Mouse (Mus musculus): Measurements from ENCODE around the gene Ube2o. TPM values are rescaled to one million over a fixed set of nuclear protein-coding genes. Genes with fewer than 3 reads are reported as not detected.

The Ube2o gene
- polyA plus RNA-seq, 1 experiment from 2014 or later, result 9.7 TPM

GRCm38 (mm10) chr11:116574486-116574885 lies 6.8 kb downstream of the Ube2o start:
- WGBS, result 60% methylated on average over 6 of the region's 6 CpGs
- H3K27me3 ChIP-seq, result no peaks in the 10 kb centered on the region
- H3K4me1 ChIP-seq, result peaks cover 34% of the 10 kb centered on the region
- no peaks in the 10 kb centered on the region for H3K9me3 ChIP-seq
- H3K9ac ChIP-seq, result no peak overlapping the region
- no peak overlapping the region for H3K4me2 ChIP-seq
- H3K36me3 ChIP-seq, result no peaks in the 10 kb centered on the region
- no peak overlapping the region for H3K27ac ChIP-seq
- no peak for ATAC-seq (ENCODE audit: insufficient number of reproducible peaks, low FRiP score, low TSS enrichment, low read depth)
- H3K4me3 ChIP-seq, result no peak overlapping the region

DNA sequence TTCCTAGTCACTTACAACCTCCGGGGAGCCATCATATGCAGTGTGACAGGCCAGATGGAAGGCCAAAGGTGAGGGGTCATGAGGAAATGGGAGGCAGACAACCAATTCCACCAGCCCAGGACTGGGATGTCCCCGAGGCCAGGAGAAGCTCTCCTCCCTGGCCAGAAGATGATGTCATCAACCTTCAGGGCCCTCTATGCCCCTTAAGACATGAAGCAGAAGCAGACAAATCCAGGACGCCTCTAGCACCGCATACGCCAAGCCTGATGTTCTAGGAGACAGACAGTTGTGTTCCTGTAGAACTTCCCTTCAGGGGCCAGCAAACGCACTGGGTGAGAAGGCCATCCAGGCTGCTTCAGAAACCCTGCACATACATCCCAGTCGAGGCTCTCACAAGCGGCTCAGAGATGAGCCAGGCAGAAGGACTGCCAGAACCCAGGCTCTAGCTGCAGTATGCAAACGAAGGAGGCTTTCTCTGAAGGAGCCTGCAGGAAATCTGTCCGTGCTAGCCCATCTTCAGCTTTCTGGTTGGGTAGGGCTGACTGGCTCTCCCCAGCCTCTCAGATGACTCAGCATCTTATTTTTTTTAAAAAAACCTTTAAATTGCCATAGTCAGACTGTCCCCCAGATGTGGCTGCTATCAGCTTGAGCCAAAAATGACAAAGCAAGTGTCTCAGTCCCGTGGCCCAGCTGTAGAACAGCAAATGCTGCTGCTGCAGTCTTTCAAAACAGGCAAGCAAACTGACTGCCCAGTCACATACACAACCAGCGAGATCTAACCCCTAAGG lies 8.3 kb downstream of the Ube2o start:
- Histone ChIP-seq H3K36me3 (no peaks in the 10 kb centered on the region), H3K4me1 (peaks cover 34% of the 10 kb centered on the region), H3K4me3 (no peak overlapping the region), H3K4me2 (no peak overlapping the region), H3K9ac (no peak overlapping the region), H3K9me3 (no peaks in the 10 kb centered on the region), H3K27me3 (no peaks in the 10 kb centered on the region), H3K27ac (no peak overlapping the region)
- no peak for ATAC-seq (ENCODE audit: insufficient number of reproducible peaks, low FRiP score, low TSS enrichment, low read depth)
- 50% methylated on average over 12 of the region's 12 CpGs for WGBS

DNA sequence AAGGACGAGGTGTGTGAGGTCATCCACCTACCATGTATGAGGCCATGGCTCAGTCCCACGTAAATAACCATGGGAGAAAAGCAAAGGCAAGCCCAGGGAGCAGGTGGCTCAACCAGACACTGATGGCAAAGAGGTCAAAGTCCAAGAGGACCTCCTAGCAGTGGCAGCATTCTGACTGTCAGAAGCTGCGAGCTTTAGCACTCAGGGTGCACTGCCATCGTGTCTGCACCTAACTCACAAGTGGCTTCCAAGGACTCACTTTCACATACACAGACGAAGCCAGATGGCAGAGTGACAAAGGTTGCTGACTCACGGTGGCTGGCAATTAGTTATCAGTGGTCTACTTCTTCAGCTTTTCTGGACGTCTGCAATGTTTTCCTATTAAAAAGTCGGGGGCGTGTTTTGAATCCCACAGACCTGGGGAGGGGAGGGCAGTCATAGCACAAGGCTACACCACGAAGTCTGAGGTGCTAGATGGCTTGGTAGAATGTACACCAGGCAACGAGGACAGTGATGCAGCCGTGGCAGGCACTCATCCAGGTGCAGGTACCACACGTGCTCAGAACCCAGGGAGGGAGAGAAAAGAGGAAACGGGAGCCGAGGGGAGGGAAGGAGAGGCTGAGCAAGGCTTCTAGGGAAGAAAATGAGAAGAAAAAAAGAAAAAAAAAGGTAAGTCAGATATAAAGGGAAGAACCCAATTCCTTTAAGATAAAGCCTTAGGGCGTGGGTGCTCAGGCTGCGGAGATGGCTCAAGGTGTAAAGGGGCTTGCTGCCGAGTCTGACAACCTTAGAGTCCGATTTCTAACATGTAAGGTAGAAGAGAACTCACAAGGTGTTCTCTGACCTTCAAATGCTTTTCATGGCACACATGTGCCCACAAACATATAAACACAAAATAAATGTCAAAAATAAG lies 9.2 kb downstream of the Ube2o start:
- peaks cover 32% of the 10 kb centered on the region for H3K4me1 ChIP-seq

GRCm38 (mm10) chr11:116570821-116571220 lies 10.4 kb downstream of the Ube2o start:
- Histone ChIP-seq H3K4me2 (no peak overlapping the region), H3K36me3 (no peaks in the 10 kb centered on the region), H3K27ac (no peak overlapping the region), H3K4me3 (no peak overlapping the region), H3K27me3 (no peaks in the 10 kb centered on the region), H3K9ac (no peak overlapping the region), H3K4me1 (peaks cover 21% of the 10 kb centered on the region), H3K9me3 (no peaks in the 10 kb centered on the region)
- 71% methylated on average over 7 of the region's 7 CpGs for WGBS
- no peak for ATAC-seq (ENCODE audit: insufficient number of reproducible peaks, low FRiP score, low TSS enrichment, low read depth)

More for the DNA sequence above, 9.2 kb downstream of the Ube2o start:
- 72% methylated on average over 19 of the region's 19 CpGs for whole genome bisulfite sequencing
- Histone ChIP-seq H3K4me2 (no peak overlapping the region), H3K36me3 (no peaks in the 10 kb centered on the region), H3K9me3 (no peaks in the 10 kb centered on the region), H3K4me3 (no peak overlapping the region), H3K27ac (no peak overlapping the region), H3K27me3 (no peaks in the 10 kb centered on the region), H3K9ac (no peak overlapping the region)
- no peak for ATAC-seq (ENCODE audit: insufficient number of reproducible peaks, low FRiP score, low TSS enrichment, low read depth)

GRCm38 (mm10) chr11:116567531-116567930 lies 13.7 kb downstream of the Ube2o start:
- H3K27me3 ChIP-seq, result no peaks in the 10 kb centered on the region
- H3K4me1 ChIP-seq, result 0 out of 2 replicates have a peak, but pooled peaks cover 5% of the 10 kb centered on the region
- H3K4me2 ChIP-seq, result no peak overlapping the region
- 70% methylated on average over 8 of the region's 8 CpGs for WGBS
- no peak for ATAC-seq (ENCODE audit: insufficient number of reproducible peaks, low FRiP score, low TSS enrichment, low read depth)
- no peak overlapping the region for H3K4me3 ChIP-seq
- no peak overlapping the region for H3K9ac ChIP-seq
- H3K36me3 ChIP-seq, result peaks cover 8% of the 10 kb centered on the region; the same call in 1 of the 2 replicates
- no peaks in the 10 kb centered on the region for H3K9me3 ChIP-seq
- no peak overlapping the region for H3K27ac ChIP-seq

DNA sequence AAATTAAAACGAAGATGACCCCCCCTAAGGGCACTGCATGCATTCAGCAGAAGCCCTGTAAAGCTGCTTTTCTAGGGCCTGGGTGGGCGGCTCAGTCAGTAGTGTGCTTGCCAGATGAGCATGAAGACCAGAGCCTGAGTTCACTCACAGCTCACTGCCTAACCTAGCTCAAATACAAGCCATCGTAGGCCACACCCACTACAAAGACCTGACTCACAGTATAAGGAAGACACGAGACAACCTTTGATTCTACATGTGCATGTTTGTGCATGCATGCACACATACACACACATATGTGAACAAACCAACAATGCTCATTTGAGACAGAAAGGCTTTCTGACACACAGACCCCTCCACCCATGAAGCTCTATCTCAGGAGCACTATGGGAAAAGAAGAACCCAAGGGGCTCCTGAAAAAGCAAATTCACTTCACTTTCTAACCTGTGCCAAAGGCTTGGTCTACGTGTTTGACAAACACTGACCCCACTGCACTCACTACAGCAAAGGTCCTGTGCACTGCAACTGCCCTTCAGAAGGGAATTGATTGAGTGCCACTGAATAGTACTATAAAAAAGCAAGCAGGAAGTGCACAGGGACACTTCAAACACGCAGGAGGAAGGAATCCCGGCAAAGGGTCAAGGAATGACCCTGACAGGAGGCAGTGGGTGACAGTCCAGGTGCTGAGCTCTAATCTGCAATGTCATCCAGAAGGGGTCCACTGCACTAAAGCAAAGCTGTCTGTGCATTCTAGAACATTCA lies 15.8 kb downstream of the Ube2o start:
- Histone ChIP-seq H3K36me3 (peaks cover 8% of the 10 kb centered on the region; the same call in 1 of the 2 replicates), H3K4me1 (no peaks in the 10 kb centered on the region), H3K27me3 (no peaks in the 10 kb centered on the region), H3K4me3 (no peak overlapping the region), H3K27ac (no peak overlapping the region), H3K9me3 (no peaks in the 10 kb centered on the region), H3K9ac (no peak overlapping the region), H3K4me2 (no peak overlapping the region)
- 42% methylated on average over 7 of the region's 7 CpGs for WGBS
- no peak for ATAC-seq (ENCODE audit: insufficient number of reproducible peaks, low FRiP score, low TSS enrichment, low read depth)

DNA sequence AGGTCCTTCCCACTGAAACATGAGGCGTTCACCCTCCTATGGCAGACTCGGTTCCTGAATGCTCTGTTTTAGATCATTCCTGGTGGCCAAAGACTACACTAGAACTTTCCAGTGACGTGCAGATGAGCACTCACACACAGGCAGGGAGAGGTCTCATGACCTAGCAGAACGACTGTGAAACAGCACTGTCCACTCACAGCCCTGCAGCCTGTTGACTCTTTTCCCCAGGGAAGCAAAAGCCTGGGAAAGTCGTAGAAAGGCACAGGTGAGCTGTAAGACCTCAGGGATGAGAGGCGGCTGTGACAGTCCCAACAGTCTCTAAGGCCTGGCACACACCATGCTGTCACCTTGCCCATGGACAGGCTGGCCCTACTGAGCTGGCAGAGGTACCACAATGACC lies 24.9 kb downstream of the Ube2o start:
- no peak overlapping the region for H3K4me2 ChIP-seq
- no peaks in the 10 kb centered on the region for H3K9me3 ChIP-seq
- H3K27me3 ChIP-seq, result no peaks in the 10 kb centered on the region
- WGBS, result 46% methylated on average over 6 of the region's 6 CpGs
- 0 out of 2 replicates have a peak overlapping the region, but pooled peaks have one; percentile 14 for H3K27ac ChIP-seq
- H3K4me1 ChIP-seq, result peaks cover 28% of the 10 kb centered on the region; the same call in 1 of the 2 replicates
- no peak overlapping the region for H3K4me3 ChIP-seq
- ATAC-seq (ENCODE audit: insufficient number of reproducible peaks, low FRiP score, low TSS enrichment, low read depth), result no peak
- no peak overlapping the region for H3K9ac ChIP-seq
- no peaks in the 10 kb centered on the region for H3K36me3 ChIP-seq

GRCm38 (mm10) chr11:116555572-116555971 lies 25.7 kb downstream of the Ube2o start:
- 65% methylated on average over 1 of the region's 1 CpGs for whole genome bisulfite sequencing
- no peaks in the 10 kb centered on the region for H3K36me3 ChIP-seq
- ATAC-seq (ENCODE audit: insufficient number of reproducible peaks, low FRiP score, low TSS enrichment, low read depth), result no peak
- H3K9ac ChIP-seq, result no peak overlapping the region
- H3K4me2 ChIP-seq, result no peak overlapping the region
- H3K4me1 ChIP-seq, result peaks cover 35% of the 10 kb centered on the region
- H3K9me3 ChIP-seq, result no peaks in the 10 kb centered on the region
- no peak overlapping the region for H3K4me3 ChIP-seq
- H3K27ac ChIP-seq, result no peak overlapping the region
- no peaks in the 10 kb centered on the region for H3K27me3 ChIP-seq

DNA sequence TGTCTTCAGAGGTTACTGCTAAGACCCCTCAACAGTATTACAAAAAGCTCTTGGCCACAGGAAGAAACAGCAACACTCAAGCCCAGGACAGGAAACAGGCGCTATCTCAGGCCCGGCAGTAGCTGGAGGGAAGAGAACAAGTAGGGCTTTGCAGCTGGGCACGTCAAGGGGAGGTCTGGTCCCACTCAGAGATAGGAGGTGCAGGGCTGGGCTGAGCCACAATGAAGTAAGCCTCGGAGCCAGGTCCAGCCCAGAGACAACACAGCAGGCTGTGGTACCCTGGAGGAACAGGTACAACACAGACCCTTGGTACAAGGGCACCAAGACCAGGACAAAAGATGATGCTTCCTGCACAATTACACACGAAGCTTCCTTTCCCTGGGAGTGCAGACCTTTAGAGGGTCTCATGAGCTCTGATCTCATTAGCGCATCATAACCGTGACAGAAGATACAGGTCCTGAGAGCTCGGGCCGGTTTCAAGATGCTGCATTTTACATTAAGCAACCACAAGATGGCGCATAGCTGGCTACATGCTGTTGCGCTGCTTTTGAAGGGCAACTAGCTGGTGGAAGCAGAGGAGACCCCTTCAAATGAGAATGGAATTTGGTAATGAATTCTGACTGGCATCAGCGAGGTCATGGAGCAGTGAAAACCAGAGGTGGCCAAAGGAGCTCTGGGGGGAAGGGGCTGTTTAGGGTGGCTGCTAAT lies 26.9 kb downstream of the Ube2o start:
- no peak for ATAC-seq (ENCODE audit: insufficient number of reproducible peaks, low FRiP score, low TSS enrichment, low read depth)
- H3K4me2 ChIP-seq, result no peak overlapping the region
- H3K9ac ChIP-seq, result no peak overlapping the region
- WGBS, result 46% methylated on average over 12 of the region's 12 CpGs
- H3K4me3 ChIP-seq, result no peak overlapping the region
- H3K27me3 ChIP-seq, result no peaks in the 10 kb centered on the region
- H3K4me1 ChIP-seq, result peaks cover 40% of the 10 kb centered on the region
- no peaks in the 10 kb centered on the region for H3K36me3 ChIP-seq
- H3K27ac ChIP-seq, result no peak overlapping the region
- H3K9me3 ChIP-seq, result no peaks in the 10 kb centered on the region

DNA sequence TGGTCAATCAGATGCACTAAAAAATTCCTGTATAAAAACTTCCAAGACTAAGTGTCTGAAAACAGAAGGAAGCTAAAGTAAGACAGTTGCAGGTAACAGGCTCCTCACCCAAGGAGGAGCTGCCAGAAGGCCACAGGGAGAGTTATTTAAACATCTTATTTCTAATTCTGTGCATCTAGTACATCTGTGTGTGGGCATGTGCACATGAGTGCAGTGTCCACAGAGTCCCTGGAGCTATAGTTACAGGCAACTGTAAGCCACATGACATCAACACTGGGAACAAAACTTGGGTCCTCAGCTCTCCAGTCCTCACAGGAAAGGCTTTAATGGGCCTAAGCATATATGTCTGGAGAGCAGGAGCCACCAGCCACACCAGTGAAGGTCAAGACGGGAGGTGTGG lies 29.1 kb downstream of the Ube2o start:
- 48% methylated on average over 1 of the region's 1 CpGs for WGBS
- ATAC-seq (ENCODE audit: insufficient number of reproducible peaks, low FRiP score, low TSS enrichment, low read depth), result no peak
- no peaks in the 10 kb centered on the region for H3K9me3 ChIP-seq
- no peak overlapping the region for H3K4me3 ChIP-seq
- no peaks in the 10 kb centered on the region for H3K27me3 ChIP-seq
- H3K9ac ChIP-seq, result no peak overlapping the region
- peaks cover 17% of the 10 kb centered on the region for H3K36me3 ChIP-seq
- no peak overlapping the region for H3K27ac ChIP-seq
- H3K4me1 ChIP-seq, result peaks cover 34% of the 10 kb centered on the region
- no peak overlapping the region for H3K4me2 ChIP-seq

GRCm38 (mm10) chr11:116550748-116551147 lies 30.5 kb downstream of the Ube2o start:
- peaks cover 30% of the 10 kb centered on the region for H3K36me3 ChIP-seq
- ATAC-seq (ENCODE audit: insufficient number of reproducible peaks, low FRiP score, low TSS enrichment, low read depth), result no peak
- H3K4me1 ChIP-seq, result peaks cover 25% of the 10 kb centered on the region
- 47% methylated on average over 7 of the region's 7 CpGs for WGBS
- H3K27ac ChIP-seq, result 0 out of 2 replicates have a peak overlapping the region, but pooled peaks have one; percentile 47
- H3K4me2 ChIP-seq, result no peak overlapping the region
- H3K9ac ChIP-seq, result no peak overlapping the region
- H3K9me3 ChIP-seq, result no peaks in the 10 kb centered on the region
- no peaks in the 10 kb centered on the region for H3K27me3 ChIP-seq
- H3K4me3 ChIP-seq, result no peak overlapping the region
